Mouse (Mus musculus) cortical plate, adult 2 months (tissue): ENCODE results near the gene Cnnm3.

Experiments
- CTCF ChIP-seq: fragments of 200-500 bp; IDR thresholded peaks from 2 replicates; pipeline ENCODE4 v1.5.1; 2011; ENCODE audit warnings: mild to moderate bottlenecking, control low read depth, low read length; ENCODE audit not compliant: insufficient read depth; ENCODE audit errors: extremely low read depth
- POLR2A ChIP-seq: fragments of 200-500 bp; IDR thresholded peaks from 2 replicates; pipeline ENCODE4 v1.6.1; 2011; ENCODE audit warnings: mild to moderate bottlenecking, low read length, control low read depth; ENCODE audit not compliant: insufficient read depth; ENCODE audit errors: extremely low read depth

- no peak for TF ChIP-seq CTCF
- TF ChIP-seq POLR2A = no peak
These were observed 44.2 kb upstream of the Cnnm3 start for GRCm38 (mm10) chr1:36467446-36467845.
